Mouse (Mus musculus) E14TG2a.4 (cell line): ENCODE measurements around the gene Enam.
A peak's percentile ranks its signal among the peaks of the same experiment; 100 is the strongest.
"Not testable (repeated sequence)": the region's sequence is repeated elsewhere in the genome, so short reads cannot be mapped to it uniquely, and the experiment has no call there.

Source experiments
- H3K27me3 ChIP-seq: 2 replicates; pipeline ENCODE4 v1.6.1; 2014; ENCODE audit warnings: low read length, control low read depth; ENCODE audit not compliant: insufficient read depth
- H3K36me3 ChIP-seq: 2 replicates; pipeline ENCODE4 v1.6.1; 2014; ENCODE audit warnings: low read length, control low read depth; ENCODE audit not compliant: insufficient read depth
- H3K4me1 ChIP-seq: replicated peaks from 2 replicates; pipeline ENCODE4 v1.6.1; 2014; ENCODE audit warnings: low read depth, low read length, control low read depth
- H3K4me3 ChIP-seq: replicated peaks from 2 replicates; pipeline ENCODE4 v1.5.1; 2014; ENCODE audit warnings: mild to moderate bottlenecking, low read length
- H3K9me3 ChIP-seq: 2 replicates; pipeline ENCODE4 v1.6.1; 2014; ENCODE audit warnings: low read length, control low read depth
- CTCF ChIP-seq: conservative IDR thresholded peaks from 2 replicates; pipeline ENCODE4 v1.5.1; 2014; ENCODE audit warnings: low read length
- NANOG ChIP-seq: IDR thresholded peaks from 2 replicates; pipeline ENCODE4 v1.6.1; 2014; ENCODE audit warnings: borderline replicate concordance, low read length, mixed read lengths
- POU5F1 ChIP-seq: IDR thresholded peaks from 2 replicates; pipeline ENCODE4 v1.6.1; 2014; ENCODE audit warnings: low read length, borderline replicate concordance

Gene Enam

GRCm38 (mm10) chr5:88519232-88519631, 31.5 kb downstream of the Enam start:
- Histone ChIP-seq H3K4me1 (no peaks in the 10 kb centered on the region), H3K27me3 (no peaks in the 10 kb centered on the region), H3K4me3 (no peak overlapping the region), H3K36me3 (no peaks in the 10 kb centered on the region), H3K9me3 (no peaks in the 10 kb centered on the region)
- TF ChIP-seq NANOG (no peak), POU5F1 (no peak), CTCF (peak; percentile 65)

GRCm38 (mm10) chr5:88527657-88528056, 39.9 kb downstream of the Enam start, which contains the start of gene Jchain:
Gene Jchain, minus strand, starts transcription at chr5:88527891.
- Histone ChIP-seq H3K27me3 (no peaks in the 10 kb centered on the region), H3K9me3 (no peaks in the 10 kb centered on the region), H3K4me1 (no peaks in the 10 kb centered on the region), H3K4me3 (no peak within 1 kb of the TSS), H3K36me3 (no peaks in the 10 kb centered on the region)
- TF ChIP-seq POU5F1, result no peak

- Histone ChIP-seq H3K27me3 (no peaks in the 10 kb centered on the region), H3K9me3 (no peaks in the 10 kb centered on the region), H3K4me1 (no peaks in the 10 kb centered on the region), H3K4me3 (no peak overlapping the region), H3K36me3 (no peaks in the 10 kb centered on the region)
- TF ChIP-seq CTCF (no peak), NANOG (no peak), POU5F1 (no peak)
Measured at GRCm38 (mm10) chr5:88530908-88531307, 43.1 kb downstream of the Enam start.

- TF ChIP-seq POU5F1, result no peak
- no peak for TF ChIP-seq CTCF
- TF ChIP-seq NANOG, result no peak
Measured at GRCm38 (mm10) chr5:88534697-88535096, 46.9 kb downstream of the Enam start.

GRCm38 (mm10) chr5:88540845-88541244, 53.1 kb downstream of the Enam start:
- TF ChIP-seq CTCF (no peak), POU5F1 (no peak), NANOG (no peak)
- H3K4me3 ChIP-seq, result no peak overlapping the region
- H3K36me3 ChIP-seq, result no peaks in the 10 kb centered on the region
- no peaks in the 10 kb centered on the region for H3K27me3 ChIP-seq
- peaks cover 7% of the 10 kb centered on the region for H3K4me1 ChIP-seq
- no peaks in the 10 kb centered on the region for H3K9me3 ChIP-seq

More at GRCm38 (mm10) chr5:88534697-88535096, 46.9 kb downstream of the Enam start:
- Histone ChIP-seq H3K4me3 (no peak overlapping the region), H3K9me3 (no peaks in the 10 kb centered on the region), H3K36me3 (no peaks in the 10 kb centered on the region), H3K27me3 (no peaks in the 10 kb centered on the region), H3K4me1 (no peaks in the 10 kb centered on the region)

- no peaks in the 10 kb centered on the region for H3K36me3 ChIP-seq
- TF ChIP-seq CTCF, result peak; percentile 80
- TF ChIP-seq POU5F1, result no peak
Measured at GRCm38 (mm10) chr5:88542651-88543282, 55.0 kb downstream of the Enam start.

GRCm38 (mm10) chr5:88544411-88544810, 56.6 kb downstream of the Enam start:
- H3K4me3 ChIP-seq, H3K4me1 ChIP-seq, H3K27me3 ChIP-seq, H3K9me3 ChIP-seq, H3K36me3 ChIP-seq: not testable (repeated sequence)

More at GRCm38 (mm10) chr5:88542651-88543282, 55.0 kb downstream of the Enam start:
- Histone ChIP-seq H3K9me3 (no peaks in the 10 kb centered on the region), H3K27me3 (no peaks in the 10 kb centered on the region), H3K4me3 (no peak overlapping the region), H3K4me1 (peaks cover 7% of the 10 kb centered on the region)

- Histone ChIP-seq H3K27me3 (no peaks in the 10 kb centered on the region), H3K9me3 (no peaks in the 10 kb centered on the region), H3K4me3 (peak overlapping the region; percentile 49), H3K36me3 (no peaks in the 10 kb centered on the region), H3K4me1 (peaks cover 7% of the 10 kb centered on the region)
- TF ChIP-seq CTCF, result no peak
- no peak for TF ChIP-seq NANOG
- no peak for TF ChIP-seq POU5F1
Measured at GRCm38 (mm10) chr5:88545536-88545935, 57.8 kb downstream of the Enam start.
